Mouse (Mus musculus): ENCODE results near the gene Xpnpep3.

DNA sequence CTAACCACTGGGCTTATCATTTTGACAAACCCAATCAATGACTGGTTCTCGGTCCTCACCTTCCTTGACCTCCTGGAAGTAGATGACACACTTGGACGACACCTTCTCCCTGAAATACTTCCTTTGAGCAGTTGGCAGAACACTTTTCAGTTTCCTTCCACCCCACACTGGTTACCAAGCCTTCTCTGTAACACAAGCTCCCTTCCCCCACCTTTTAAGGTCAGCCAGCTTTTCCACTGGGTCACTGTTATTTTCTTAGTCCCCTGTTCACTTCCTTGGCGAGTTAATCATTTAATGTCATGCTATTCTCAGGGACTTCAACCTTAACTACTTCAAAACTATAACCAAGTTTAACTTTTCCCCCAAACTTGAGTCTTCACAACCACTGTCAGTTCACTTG is 41.0 kb upstream of the Xpnpep3 start:
- TF ChIP-seq FLI1 (IDR thresholded peaks at IDR 0.05; ENCODE audit: low read length) (no peak), GATA1 (IDR thresholded peaks at IDR 0.05; ENCODE audit: borderline replicate concordance, low read length) (no peak)

All from megakaryocyte, embryonic 14.5 days (primary cell).